Mouse (Mus musculus): ENCODE measurements at regions not wholly inside any gene's neighbourhood (a gene's known extent, or its start where the extent isn't known, plus 50 kb on each side); places are given as distances from the start of the nearest gene placed in this dataset.

DNA sequence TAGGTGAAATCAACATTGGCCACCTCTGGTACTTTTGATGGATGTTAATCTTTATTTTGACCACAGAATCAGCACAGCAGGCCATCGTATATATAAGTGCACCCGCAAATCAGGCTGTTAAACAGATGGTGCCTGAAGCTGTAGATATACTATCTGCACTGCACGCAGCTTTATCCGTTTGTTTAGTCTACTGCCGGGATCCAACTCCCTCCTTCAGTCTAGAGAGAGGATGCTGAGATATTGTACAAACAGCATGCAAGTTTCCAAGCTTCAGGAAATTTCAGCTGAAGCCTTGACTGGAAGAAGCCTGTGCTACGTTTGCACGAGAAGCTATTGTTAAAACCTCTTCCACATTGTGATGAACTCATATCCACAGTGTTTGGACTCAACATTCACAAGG, 75.3 kb upstream of the Cyp1b1 start:
- no peak for TF ChIP-seq CTCF (IDR thresholded peaks at IDR 0.05; ENCODE audit: low read depth, low read length)
- no peak for TF ChIP-seq POLR2A (IDR thresholded peaks at IDR 0.05; ENCODE audit: borderline replicate concordance, low read depth, low read length)

Measured in bone marrow macrophage, adult 2 months (primary cell).